Mouse (Mus musculus): Measurements from ENCODE around the gene Washc1.
"Not testable (repeated sequence)": the region's sequence is repeated elsewhere in the genome, so short reads cannot be mapped to it uniquely, and the experiment has no call there.

The Washc1 gene

GRCm38 (mm10) chr17:66112166-66112565, 821 bp downstream of the Washc1 start:
- DNase-seq (ENCODE audit: low spot score), result no peak

- DNase-seq (ENCODE audit: low spot score), result no peak
These were observed 7.6 kb downstream of the Washc1 start for GRCm38 (mm10) chr17:66118991-66119390.

- DNase-seq (ENCODE audit: low spot score), result no peak
These were observed 9.4 kb downstream of the Washc1 start for GRCm38 (mm10) chr17:66120701-66121100.

- DNase-seq (ENCODE audit: low spot score), result peak; percentile 91
These were observed 11.9 kb downstream of the Washc1 start, which contains the start of gene Ddx11 for GRCm38 (mm10) chr17:66123066-66123815. Gene Ddx11 (plus strand): TSS chr17:66123520.

GRCm38 (mm10) chr17:66123816-66124610, 12.7 kb downstream of the Washc1 start:
- no peak for DNase-seq (ENCODE audit: low spot score)

GRCm38 (mm10) chr17:66125211-66125610, 13.9 kb downstream of the Washc1 start:
- no peak for DNase-seq (ENCODE audit: low spot score)

GRCm38 (mm10) chr17:66130371-66130770, 19.0 kb downstream of the Washc1 start:
- DNase-seq (ENCODE audit: low spot score), result no peak

GRCm38 (mm10) chr17:66131212-66131611, 19.9 kb downstream of the Washc1 start:
- DNase-seq (ENCODE audit: low spot score), result no peak

- DNase-seq (ENCODE audit: low spot score), result not testable (repeated sequence)
These were observed 41.6 kb downstream of the Washc1 start for GRCm38 (mm10) chr17:66152706-66153662.

- DNase-seq (ENCODE audit: low spot score), result not testable (repeated sequence)
These were observed 42.5 kb downstream of the Washc1 start for GRCm38 (mm10) chr17:66153735-66154423.

- DNase-seq (ENCODE audit: low spot score), result no peak
These were observed 43.5 kb downstream of the Washc1 start for GRCm38 (mm10) chr17:66154876-66155275.

- DNase-seq (ENCODE audit: low spot score), result no peak
These were observed 46.9 kb downstream of the Washc1 start for GRCm38 (mm10) chr17:66158271-66158670.

- DNase-seq (ENCODE audit: low spot score), result not testable (repeated sequence)
These were observed 55.8 kb downstream of the Washc1 start for GRCm38 (mm10) chr17:66167141-66167540.

All from layer of hippocampus, adult 11-12 months (tissue).